Mouse (Mus musculus) retina, postnatal 1 day (tissue): ENCODE results near the gene Prr19.

Source experiments
- DNase-seq: peaks from one replicate; pipeline ENCODE4 v3.0.0-alpha.2; 2012

Gene Prr19

DNA sequence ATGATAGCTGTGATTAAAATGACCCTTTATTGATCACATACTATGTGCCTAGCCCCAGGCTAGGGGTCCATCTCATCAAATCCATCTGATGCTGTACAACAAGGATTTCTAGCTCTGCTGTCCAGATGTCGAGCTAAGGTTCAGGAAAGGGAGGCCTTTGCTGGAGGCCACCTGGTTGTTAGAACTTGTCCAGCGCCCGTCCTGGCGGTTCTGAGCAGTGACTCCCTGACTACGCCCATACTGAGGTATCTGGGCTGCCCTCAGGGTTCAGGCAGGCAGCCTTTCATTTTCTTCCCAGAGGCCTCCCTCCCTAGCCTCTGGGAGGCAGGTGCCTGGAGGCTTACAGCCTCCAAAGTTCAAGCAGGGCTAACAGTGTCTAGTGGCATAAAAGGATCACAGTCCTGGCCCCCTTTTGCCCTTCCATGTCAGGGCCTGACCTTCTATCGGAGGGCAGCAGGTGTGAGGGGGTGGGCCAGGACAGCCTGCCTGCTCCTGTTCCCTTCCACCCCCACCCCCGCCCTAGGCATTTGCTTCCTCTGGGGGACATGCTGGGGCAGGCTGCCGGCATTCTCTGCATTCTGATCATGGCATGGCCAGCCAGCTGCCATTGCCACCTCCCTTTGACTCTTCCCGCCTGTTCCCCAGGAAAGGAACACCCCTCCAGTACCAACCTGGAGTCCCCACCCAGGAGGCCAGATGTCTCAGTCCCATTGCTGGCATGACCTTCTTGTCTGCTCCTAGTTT is 25.5 kb upstream of the Prr19 start:
- DNase-seq: no peak

DNA sequence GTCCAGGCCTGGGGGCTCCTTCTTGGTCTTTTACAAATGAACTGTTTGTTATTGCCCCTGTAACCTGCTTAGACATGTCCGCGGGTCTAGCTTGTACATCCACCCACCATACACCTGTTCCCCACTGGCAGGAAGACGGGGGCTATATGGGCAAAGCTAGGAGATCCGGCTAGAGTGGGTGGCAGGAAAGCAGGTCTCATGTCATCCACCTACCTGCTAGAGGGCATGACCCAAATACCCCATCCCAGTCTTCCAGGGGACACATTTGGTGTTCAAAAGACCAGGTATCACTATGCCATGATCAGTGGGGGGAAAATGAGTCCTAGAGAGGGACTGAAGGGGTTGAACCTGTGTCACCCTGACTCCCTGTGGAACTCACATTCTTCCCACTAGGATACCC is 23.8 kb upstream of the Prr19 start:
- DNase-seq: no peak

- DNase-seq: no peak
These were observed 23.2 kb upstream of the Prr19 start for GRCm38 (mm10) chr7:25277998-25278340.

GRCm38 (mm10) chr7:25278341-25279075 is 22.7 kb upstream of the Prr19 start:
- peak; percentile 92 for DNase-seq

- DNase-seq: peak; percentile 97
These were observed 21.9 kb upstream of the Prr19 start for GRCm38 (mm10) chr7:25279076-25279860.

- peak; percentile 84 for DNase-seq
These were observed 21.1 kb upstream of the Prr19 start for GRCm38 (mm10) chr7:25279861-25280791.

- DNase-seq: peak; percentile 11
These were observed 20.0 kb upstream of the Prr19 start for GRCm38 (mm10) chr7:25281166-25281733.

GRCm38 (mm10) chr7:25281734-25282601 is 19.2 kb upstream of the Prr19 start:
- peak; percentile 99 for DNase-seq

GRCm38 (mm10) chr7:25282731-25283211 is 18.4 kb upstream of the Prr19 start:
- DNase-seq: no peak

DNA sequence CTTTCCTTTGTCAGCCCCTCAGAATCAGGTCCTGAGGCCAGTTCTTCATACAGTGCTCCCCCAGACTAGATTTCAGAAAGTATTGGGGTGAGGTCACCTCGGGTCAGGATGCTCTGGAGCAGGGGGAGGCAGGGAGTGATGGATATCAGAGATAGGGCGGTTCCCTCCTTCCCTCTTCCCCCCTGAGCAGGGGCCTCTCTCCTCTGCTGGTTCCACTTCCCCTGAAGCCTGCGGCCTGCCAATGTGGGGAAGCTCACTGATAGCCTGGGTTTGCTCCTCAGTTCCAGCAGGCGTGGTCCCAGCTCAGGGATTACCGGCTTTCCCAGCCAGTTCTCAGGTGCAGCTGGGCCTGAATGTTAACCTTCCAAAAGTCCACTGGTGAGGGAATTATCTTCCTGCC is 17.6 kb upstream of the Prr19 start:
- peak; percentile 18 for DNase-seq

DNA sequence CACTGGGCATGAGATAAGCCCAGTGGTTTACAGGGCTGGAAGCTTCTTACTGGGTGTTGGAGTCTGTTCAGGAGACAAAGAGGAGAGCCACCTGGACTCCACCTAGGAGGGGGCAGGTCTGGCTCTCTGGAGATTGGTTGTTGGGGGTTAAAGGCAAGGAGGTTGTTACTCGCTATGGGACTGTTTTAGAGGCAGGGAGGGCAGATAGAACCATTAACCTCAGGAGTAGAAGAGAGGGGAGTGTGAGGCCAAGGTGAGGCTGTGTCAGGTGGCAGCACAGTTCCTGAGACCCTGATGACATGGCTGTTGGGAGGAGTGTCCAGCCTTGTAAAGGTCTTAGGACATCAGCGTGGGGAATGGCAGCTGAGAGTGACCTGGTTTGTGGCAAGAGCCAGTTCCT is 17.0 kb upstream of the Prr19 start:
- no peak for DNase-seq

DNA sequence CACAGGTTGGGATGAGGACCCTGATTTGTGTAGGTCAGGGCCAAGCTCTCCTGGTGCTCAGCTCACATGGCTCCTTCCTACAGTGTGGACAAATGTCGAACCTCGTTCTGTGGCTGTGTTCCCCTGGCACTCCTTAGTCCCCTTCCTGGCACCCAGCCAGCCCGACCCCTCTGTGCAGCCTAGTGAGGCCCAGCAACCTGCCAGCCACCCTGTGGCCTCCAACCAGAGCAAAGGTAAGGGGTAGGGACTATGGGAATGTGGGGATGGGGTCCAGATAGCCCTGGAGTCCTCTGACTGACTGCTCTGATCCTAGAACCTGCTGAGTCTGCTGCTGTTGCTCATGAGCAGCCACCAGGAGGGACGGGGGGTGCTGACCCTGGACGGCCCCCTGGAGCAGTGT is 16.4 kb upstream of the Prr19 start:
- peak; percentile 18 for DNase-seq

DNA sequence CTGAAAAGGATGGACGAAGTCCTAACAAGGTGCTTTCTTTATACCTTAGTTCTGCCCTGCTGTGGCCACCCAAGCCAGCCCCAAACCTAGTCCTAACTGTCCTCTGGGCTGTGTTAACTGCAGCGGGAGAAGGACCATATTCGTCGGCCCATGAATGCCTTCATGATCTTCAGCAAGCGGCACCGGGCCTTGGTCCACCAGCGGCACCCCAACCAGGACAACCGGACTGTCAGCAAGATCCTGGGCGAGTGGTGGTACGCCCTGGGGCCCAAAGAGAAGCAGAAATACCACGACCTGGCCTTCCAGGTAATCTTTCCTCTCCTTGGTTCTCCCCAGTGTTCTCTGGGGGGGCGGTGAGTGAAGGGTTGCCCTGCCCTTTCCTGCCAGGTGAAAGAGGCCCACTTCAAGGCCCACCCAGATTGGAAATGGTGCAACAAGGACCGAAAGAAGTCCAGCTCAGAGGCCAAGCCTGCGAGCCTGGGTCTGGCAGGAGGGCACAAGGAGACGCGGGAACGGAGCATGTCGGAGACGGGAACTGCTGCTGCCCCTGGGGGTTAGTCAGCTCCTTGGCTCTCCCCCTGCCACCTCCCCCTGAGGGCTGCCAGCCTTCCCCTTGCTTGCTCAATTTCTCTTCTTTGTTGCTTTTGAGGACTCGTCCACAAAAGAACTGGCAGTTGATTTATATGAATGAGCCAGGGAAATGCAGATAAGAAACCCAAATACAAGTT is 15.5 kb upstream of the Prr19 start:
- DNase-seq: no peak

DNA sequence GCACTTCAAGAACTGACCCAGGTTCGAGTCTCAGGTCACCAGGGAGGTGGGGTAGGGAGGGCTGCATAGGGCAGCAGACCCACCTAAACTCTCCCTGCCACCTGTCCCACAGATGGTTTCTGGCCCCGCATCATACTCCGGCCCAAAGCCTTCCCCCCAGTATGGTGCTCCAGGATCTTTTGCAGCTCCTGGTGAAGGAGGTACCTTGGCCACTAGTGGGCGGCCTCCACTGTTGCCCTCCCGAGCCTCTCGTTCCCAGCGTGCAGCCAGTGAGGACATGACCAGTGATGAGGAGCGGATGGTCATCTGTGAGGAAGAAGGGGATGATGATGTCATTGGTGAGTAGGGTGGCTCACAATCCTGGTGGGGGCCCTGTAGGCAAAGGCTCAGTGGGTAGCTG is 14.2 kb upstream of the Prr19 start:
- DNase-seq: no peak

GRCm38 (mm10) chr7:25288011-25288410 is 13.2 kb upstream of the Prr19 start:
- no peak for DNase-seq

GRCm38 (mm10) chr7:25288721-25289120 is 12.5 kb upstream of the Prr19 start:
- DNase-seq: no peak

- no peak for DNase-seq
These were observed 11.3 kb upstream of the Prr19 start for GRCm38 (mm10) chr7:25289925-25290324.

DNA sequence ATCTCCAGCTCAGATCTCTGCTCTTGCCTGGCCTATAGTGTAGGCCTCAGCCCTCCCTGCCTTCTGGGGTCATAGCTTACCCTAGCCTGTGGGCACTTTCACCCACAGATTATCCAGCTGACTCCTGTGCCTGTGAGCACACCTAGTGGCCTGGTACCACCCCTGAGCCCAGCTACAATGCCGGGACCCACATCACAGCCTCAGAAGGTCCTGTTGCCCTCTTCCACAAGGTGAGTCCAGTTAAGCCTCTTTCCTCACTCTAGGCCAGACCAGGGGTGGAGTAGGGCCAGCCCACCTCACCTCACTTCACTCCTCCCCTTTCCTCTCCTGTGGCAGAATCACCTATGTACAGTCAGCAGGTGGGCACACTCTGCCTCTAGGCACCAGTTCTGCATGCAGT is 10.7 kb upstream of the Prr19 start:
- peak; percentile 30 for DNase-seq

- peak; percentile 40 for DNase-seq
These were observed 10.3 kb upstream of the Prr19 start for GRCm38 (mm10) chr7:25290911-25291310.

GRCm38 (mm10) chr7:25292107-25292506 is 9.1 kb upstream of the Prr19 start:
- no peak for DNase-seq
